Mouse (Mus musculus): ENCODE measurements around the gene Mcur1. TPM values are rescaled to one million over a fixed set of nuclear protein-coding genes. Genes with fewer than 3 reads are reported as not detected.

The Mcur1 gene
- polyA plus RNA-seq (2017; shearing (Covaris generic)), result 7.5 TPM

GRCm38 (mm10) chr13:43559711-43560457, at the start of gene Mcur1:
Mcur1 (minus strand) TSS chr13:43560191.

Other genes starting within 250 kb of the Mcur1 start
- gene Sirt5, start 194.7 kb downstream of the Mcur1 start, polyA plus RNA-seq (2017; shearing (Covaris generic)), result 24.5 TPM
- 111 TPM for gene Nol7, start 161.8 kb downstream of the Mcur1 start, polyA plus RNA-seq (2017; shearing (Covaris generic))
- 13.3 TPM for gene Ranbp9, start 78.9 kb downstream of the Mcur1 start, polyA plus RNA-seq (2017; shearing (Covaris generic))
- gene Rnf182, start 55.5 kb upstream of the Mcur1 start, polyA plus RNA-seq (2017; shearing (Covaris generic)), result not detected
- gene Cd83, start 224.6 kb upstream of the Mcur1 start, polyA plus RNA-seq (2017; shearing (Covaris generic)), result 256 TPM

Measured in activated CD4-positive, CD25-positive, alpha-beta regulatory T cell, adult 9 weeks (primary cell).